Mouse (Mus musculus) heart, embryonic 14.5 days (tissue): ENCODE measurements around the gene Erg. TPM values are rescaled to one million over a fixed set of nuclear protein-coding genes. Genes with fewer than 3 reads are reported as not detected.

Source experiments
- ATAC-seq: fragments of 200-750 bp; cut with Nextera tagmentation; 2 replicates; pipeline ENCODE4 v1.8.0; 2017; ENCODE audit warnings: low read depth, moderate TSS enrichment; ENCODE audit not compliant: insufficient number of reproducible peaks, insufficient read depth, low FRiP score
- H3K27ac ChIP-seq, 2 experiments: fragments of 200-500 bp in 1 of 2; fragments of 300-500 bp in 1 of 2; sonication (generic) in 1 of 2; replicated peaks in 1 of 2; 2 replicates each; pipeline ENCODE4 v1.5.1; 2012 to 2014; ENCODE audit warnings: low read depth in 2 of 2, low read length in 2 of 2, control low read depth in 1 of 2, mild to moderate bottlenecking in 1 of 2, mixed read lengths in 1 of 2; ENCODE audit not compliant: control insufficient read depth in 1 of 2, insufficient read depth in 1 of 2
- H3K27me3 ChIP-seq: fragments of 300-500 bp; sonication (generic); 2 replicates; pipeline ENCODE4 v1.6.1; 2014; ENCODE audit warnings: mild to moderate bottlenecking, low read length, control low read depth; ENCODE audit not compliant: control insufficient read depth, insufficient read depth
- H3K36me3 ChIP-seq: fragments of 300-500 bp; sonication (generic); 2 replicates; pipeline ENCODE4 v1.6.1; 2014; ENCODE audit warnings: mild to moderate bottlenecking, control low read depth, low read length, mixed read lengths; ENCODE audit not compliant: control insufficient read depth, insufficient read depth
- H3K4me1 ChIP-seq, 2 experiments: fragments of 200-500 bp in 1 of 2; fragments of 300-500 bp in 1 of 2; sonication (generic) in 1 of 2; 2 replicates each; pipeline ENCODE4 v1.6.1; 2012 to 2014; ENCODE audit warnings: low read length in 2 of 2, control low read depth in 1 of 2, mixed read lengths in 1 of 2; ENCODE audit not compliant: control insufficient read depth in 2 of 2, insufficient read depth in 2 of 2
- H3K4me2 ChIP-seq: fragments of 300-500 bp; sonication (generic); 2 replicates; pipeline ENCODE4 v1.6.1; 2014; ENCODE audit warnings: mild to moderate bottlenecking, low read length
- H3K4me3 ChIP-seq, 2 experiments: fragments of 200-500 bp in 1 of 2; fragments of 300-500 bp in 1 of 2; sonication (generic) in 1 of 2; 2 replicates each; pipeline ENCODE4 v1.5.1; 2012 to 2014; ENCODE audit warnings: low read length in 2 of 2, mild to moderate bottlenecking in 2 of 2, control low read depth in 1 of 2, low read depth in 1 of 2, moderate library complexity in 1 of 2; ENCODE audit not compliant: control insufficient read depth in 1 of 2, insufficient read depth in 1 of 2
- H3K9ac ChIP-seq: fragments of 300-500 bp; sonication (generic); 2 replicates; pipeline ENCODE4 v1.6.1; 2014; ENCODE audit warnings: mild to moderate bottlenecking, low read length
- H3K9me3 ChIP-seq: fragments of 300-500 bp; sonication (generic); 2 replicates; pipeline ENCODE4 v1.6.1; 2016; ENCODE audit warnings: low read length, control low read depth; ENCODE audit not compliant: control insufficient read depth
- WGBS: fragments of 180-500 bp; shearing (Covaris S2); extraction: QIAGEN DNeasy Blood & Tissue Kit; methylation state at CpG from one replicate; pipeline ENCODE4 v1.1.7; 2014; 5-methylcytosine and 5-hydroxymethylcytosine counted together
- polyA plus RNA-seq: library from polyadenylated mRNA; unstranded; fragments of >200 nt; fragmentation: Nextera tagmentation; extraction: Ambion mirVana; gene quantifications from 2 replicates; pipeline ENCODE4 v1.2.1, GENCODE M21; 2014

The Erg gene
- polyA plus RNA-seq, 1 experiment from 2014 or later, result 5.7 TPM

DNA sequence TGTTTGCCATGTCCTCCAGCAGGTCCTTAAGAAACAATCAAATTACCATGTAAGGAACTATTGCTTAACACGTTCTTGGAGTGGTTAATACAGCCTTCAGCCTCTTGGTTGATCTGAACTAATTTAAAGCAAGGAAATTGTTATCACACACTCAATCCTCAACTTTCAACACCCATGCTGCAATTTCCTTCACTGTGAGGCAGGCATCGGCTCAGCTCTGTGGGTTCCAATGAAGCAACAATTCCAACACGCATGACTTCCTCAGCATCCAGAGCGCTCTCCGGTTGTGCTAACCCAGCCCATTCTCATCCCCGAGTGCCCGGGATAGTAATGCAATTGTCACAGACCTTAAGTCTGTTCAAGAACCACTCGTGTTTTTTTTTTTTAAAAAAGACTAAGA, 121.8 kb downstream of the Erg start:
- Histone ChIP-seq H3K4me1 (peaks cover 2 to 5% of the 10 kb centered on the region in 2 experiments; a peak in 2 of 4 replicates), H3K27me3 (no peaks in the 10 kb centered on the region), H3K27ac (no peak overlapping the region), H3K4me2 (no peak overlapping the region), H3K9me3 (no peaks in the 10 kb centered on the region), H3K36me3 (no peaks in the 10 kb centered on the region), H3K4me3 (no peak overlapping the region), H3K9ac (no peak overlapping the region)
- ATAC-seq, result no peak
- whole genome bisulfite sequencing, result 63% methylated on average over 8 of the region's 8 CpGs

DNA sequence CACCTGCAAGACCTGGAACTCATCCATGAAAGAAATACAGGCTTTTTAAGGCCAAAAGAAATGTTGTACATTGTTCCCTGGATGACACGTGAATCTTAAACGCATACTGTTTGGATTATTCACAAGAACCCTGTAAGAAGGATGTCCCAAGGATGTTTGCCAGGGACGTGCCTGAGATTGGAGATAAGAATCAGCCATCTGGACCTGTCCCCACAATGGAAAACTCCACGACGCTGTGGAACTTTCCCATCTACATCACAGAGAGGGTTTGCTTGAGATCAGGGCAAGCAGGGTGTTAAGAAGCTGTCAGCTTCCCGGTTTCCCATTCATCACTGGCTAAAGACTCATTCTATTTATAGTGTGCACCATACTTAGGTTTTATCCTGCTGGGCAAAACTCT, 122.6 kb downstream of the Erg start:
- peak; percentile 27; the same call in 1 of the 2 replicates for ATAC-seq
- Histone ChIP-seq H3K4me1 (peaks cover 2 to 5% of the 10 kb centered on the region in 2 experiments; a peak in 2 of 4 replicates), H3K4me3 (no peak overlapping the region), H3K4me2 (no peak overlapping the region), H3K9me3 (no peaks in the 10 kb centered on the region), H3K27ac (no peak overlapping the region), H3K36me3 (no peaks in the 10 kb centered on the region), H3K9ac (no peak overlapping the region), H3K27me3 (no peaks in the 10 kb centered on the region)
- WGBS, result 14% methylated on average over 6 of the region's 6 CpGs

GRCm38 (mm10) chr16:95461941-95462340, 124.5 kb downstream of the Erg start:
- H3K9ac ChIP-seq, result no peak overlapping the region
- peaks cover 2 to 5% of the 10 kb centered on the region in 2 experiments; a peak in 2 of 4 replicates for H3K4me1 ChIP-seq

GRCm38 (mm10) chr16:95460336-95460735, 126.1 kb downstream of the Erg start:
- 71% methylated on average over 2 of the region's 2 CpGs for WGBS
- no peak overlapping the region for H3K4me2 ChIP-seq
- H3K36me3 ChIP-seq, result no peaks in the 10 kb centered on the region
- H3K4me3 ChIP-seq, result no peak overlapping the region
- no peaks in the 10 kb centered on the region for H3K27me3 ChIP-seq
- no peak overlapping the region for H3K9ac ChIP-seq
- ATAC-seq, result no peak
- no peak overlapping the region for H3K27ac ChIP-seq
- peaks cover 2 to 5% of the 10 kb centered on the region in 2 experiments; a peak in 2 of 4 replicates for H3K4me1 ChIP-seq
- no peaks in the 10 kb centered on the region for H3K9me3 ChIP-seq

More at GRCm38 (mm10) chr16:95461941-95462340, 124.5 kb downstream of the Erg start:
- Histone ChIP-seq H3K4me3 (no peak overlapping the region), H3K27me3 (no peaks in the 10 kb centered on the region), H3K4me2 (no peak overlapping the region), H3K27ac (no peak overlapping the region), H3K36me3 (no peaks in the 10 kb centered on the region), H3K9me3 (no peaks in the 10 kb centered on the region)
- ATAC-seq, result no peak
- 81% methylated on average over 7 of the region's 7 CpGs for WGBS

DNA sequence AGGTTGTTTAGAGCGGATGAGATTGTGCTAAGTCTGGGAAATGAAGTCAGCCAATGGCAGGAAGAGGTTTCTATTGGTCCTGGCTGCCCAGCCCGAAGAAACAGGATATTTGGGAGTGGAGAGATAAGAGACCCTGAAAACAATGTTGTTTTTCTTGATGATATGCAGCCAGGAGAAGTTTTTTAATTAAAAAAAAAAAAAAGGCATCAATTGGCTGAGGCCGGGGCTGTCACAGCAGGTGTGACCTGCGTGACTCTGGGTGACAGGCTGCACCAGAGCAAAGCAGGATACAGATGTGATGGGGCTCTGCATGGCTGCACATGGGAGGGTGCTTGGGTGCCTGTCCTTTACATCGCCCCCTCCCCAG, 127.1 kb downstream of the Erg start:
- Histone ChIP-seq H3K36me3 (no peaks in the 10 kb centered on the region), H3K27ac (peak overlapping the region in 1 of 2 experiments; percentile 77; a peak in 1 of 4 replicates), H3K27me3 (no peaks in the 10 kb centered on the region), H3K9ac (no peak overlapping the region; the same call in 1 of the 2 replicates), H3K4me1 (peaks cover 2 to 3% of the 10 kb centered on the region in 2 experiments; a peak in 2 of 4 replicates), H3K4me3 (peak overlapping the region in 1 of 2 experiments; percentile 43; a peak in 1 of 4 replicates), H3K4me2 (no peak overlapping the region), H3K9me3 (no peaks in the 10 kb centered on the region)
- 64% methylated on average over 5 of the region's 5 CpGs for WGBS
- ATAC-seq, result peak; percentile 61; the same call in 1 of the 2 replicates

DNA sequence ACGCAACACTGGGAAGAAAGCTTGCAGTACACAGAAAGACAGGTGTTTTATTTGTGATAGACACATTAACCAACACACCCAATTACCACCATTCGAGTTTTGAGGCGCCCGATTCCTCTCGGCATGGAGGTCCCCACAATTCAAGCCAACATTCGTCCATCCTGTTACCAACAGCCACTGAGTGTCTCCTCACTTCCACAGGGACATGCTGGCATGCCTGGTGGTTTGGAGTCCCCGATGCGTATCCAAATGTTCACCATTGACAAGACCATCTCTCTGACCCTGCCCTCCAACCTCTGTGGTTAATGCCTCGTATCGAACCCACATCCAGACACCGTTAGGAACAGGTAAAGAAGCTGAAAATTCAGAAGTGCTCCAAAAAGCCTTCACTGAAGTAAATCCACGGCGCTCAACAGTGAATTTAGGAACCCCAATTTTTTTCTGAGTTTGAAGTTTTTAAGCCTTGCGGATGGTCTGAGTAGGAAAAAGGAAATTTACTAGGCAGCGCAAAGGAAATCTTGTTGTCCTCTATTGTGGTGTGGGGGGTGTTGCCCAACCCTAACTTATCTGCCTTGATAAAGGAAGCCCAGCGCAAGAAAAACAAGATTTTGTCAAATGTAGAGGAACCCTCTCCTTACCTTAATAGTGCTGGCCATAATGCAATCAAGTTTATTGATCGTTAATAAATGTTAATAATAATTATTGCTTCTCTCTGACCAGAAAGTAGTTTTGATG, 127.6 kb downstream of the Erg start:
- Histone ChIP-seq H3K9ac (peak overlapping the region; percentile 75), H3K4me2 (no peak overlapping the region), H3K4me3 (peak overlapping the region; percentile 43 to 48), H3K36me3 (no peaks in the 10 kb centered on the region), H3K27ac (peak overlapping the region; percentile 61 to 77), H3K4me1 (peaks cover 0 to under 1% of the 10 kb centered on the region in 2 experiments; a peak in 1 of 4 replicates), H3K27me3 (no peaks in the 10 kb centered on the region), H3K9me3 (no peaks in the 10 kb centered on the region)
- WGBS, result 70% methylated on average over 17 of the region's 17 CpGs
- ATAC-seq, result no peak

- Histone ChIP-seq H3K4me2 (peak overlapping the region; percentile 46), H3K27me3 (no peaks in the 10 kb centered on the region), H3K36me3 (no peaks in the 10 kb centered on the region), H3K4me3 (peak overlapping the region; percentile 37 to 43), H3K9me3 (no peaks in the 10 kb centered on the region), H3K27ac (0 out of 4 replicates have a peak overlapping the region, but pooled peaks of 1 of the 2 experiments have one; percentile 24), H3K9ac (peak overlapping the region; percentile 75), H3K4me1 (no peaks in the 10 kb centered on the region)
- WGBS, result 68% methylated on average over 3 of the region's 3 CpGs
- ATAC-seq, result no peak
Measured at GRCm38 (mm10) chr16:95457006-95457405, 129.4 kb downstream of the Erg start.
